Mouse (Mus musculus): ENCODE data around the gene Chil3. TPM values are rescaled to one million over a fixed set of nuclear protein-coding genes. Genes with fewer than 3 reads are reported as not detected.

Gene Chil3
- polyA plus RNA-seq, 1 experiment from 2014 or later: not detected

- H3K4me2 ChIP-seq: no peak overlapping the region
- H3K36me3 ChIP-seq: no peaks in the 10 kb centered on the region
- no peak overlapping the region for H3K9ac ChIP-seq
- no peaks in the 10 kb centered on the region for H3K27me3 ChIP-seq (replicated peaks)
- H3K9me3 ChIP-seq: peaks cover 22% of the 10 kb centered on the region
- H3K27ac ChIP-seq (replicated peaks): no peak overlapping the region
- no peaks in the 10 kb centered on the region for H3K4me1 ChIP-seq
- H3K4me3 ChIP-seq: no peak overlapping the region
- peak; percentile 49; the same call in 1 of the 2 replicates for ATAC-seq (ENCODE audit: extremely low read depth, insufficient number of reproducible peaks, low FRiP score, low TSS enrichment)
- WGBS: 80% methylated on average over 10 of the region's 10 CpGs
Observed at GRCm38 (mm10) chr3:106144081-106144480, 23.3 kb downstream of the Chil3 start.

GRCm38 (mm10) chr3:106131690-106132089 lies 35.7 kb downstream of the Chil3 start:
- WGBS: 53% methylated on average over 5 of the region's 5 CpGs
- Histone ChIP-seq H3K9me3 (peaks cover 18% of the 10 kb centered on the region), H3K36me3 (no peaks in the 10 kb centered on the region), H3K27me3 (replicated peaks) (no peaks in the 10 kb centered on the region), H3K4me2 (no peak overlapping the region), H3K27ac (replicated peaks) (no peak overlapping the region), H3K9ac (no peak overlapping the region), H3K4me1 (no peaks in the 10 kb centered on the region), H3K4me3 (no peak overlapping the region)
- no peak for ATAC-seq (ENCODE audit: extremely low read depth, insufficient number of reproducible peaks, low FRiP score, low TSS enrichment)

DNA sequence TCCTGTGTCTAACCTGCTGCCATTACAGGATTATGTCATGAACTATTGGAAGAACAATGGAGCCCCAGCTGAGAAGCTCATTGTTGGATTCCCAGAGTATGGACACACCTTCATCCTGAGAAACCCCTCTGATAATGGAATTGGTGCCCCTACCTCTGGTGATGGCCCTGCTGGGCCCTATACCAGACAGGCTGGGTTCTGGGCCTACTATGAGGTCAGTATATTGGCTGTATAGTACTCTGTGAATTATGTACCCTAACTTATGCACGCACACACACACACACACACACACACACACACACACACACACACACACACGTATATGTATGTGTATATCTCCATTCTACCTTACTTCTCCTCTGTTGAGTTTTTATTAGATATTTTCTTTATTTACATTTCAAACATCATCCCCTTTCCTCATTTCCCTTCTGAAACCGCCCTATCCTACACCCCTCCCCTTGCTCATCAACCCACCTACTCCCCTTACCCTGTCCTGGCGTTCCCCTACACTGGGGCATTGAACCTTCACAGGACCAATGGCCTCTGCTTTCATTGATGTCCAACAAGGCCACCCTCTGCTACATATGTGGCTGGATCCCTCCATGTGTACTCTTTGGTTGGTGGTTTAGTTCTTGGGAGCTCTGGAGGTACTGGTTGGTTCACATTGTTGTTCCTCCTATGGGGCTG lies 38.4 kb downstream of the Chil3 start:
- no peak for ATAC-seq (ENCODE audit: extremely low read depth, insufficient number of reproducible peaks, low FRiP score, low TSS enrichment)
- WGBS: 53% methylated on average over 4 of the region's 4 CpGs
- H3K27ac ChIP-seq (replicated peaks): no peak overlapping the region
- H3K36me3 ChIP-seq: no peaks in the 10 kb centered on the region
- no peaks in the 10 kb centered on the region for H3K4me1 ChIP-seq
- H3K27me3 ChIP-seq (replicated peaks): no peaks in the 10 kb centered on the region
- no peak overlapping the region for H3K9ac ChIP-seq
- no peak overlapping the region for H3K4me3 ChIP-seq
- no peak overlapping the region for H3K4me2 ChIP-seq
- peaks cover 18% of the 10 kb centered on the region for H3K9me3 ChIP-seq

- no peaks in the 10 kb centered on the region for H3K36me3 ChIP-seq
- no peak for ATAC-seq (ENCODE audit: extremely low read depth, insufficient number of reproducible peaks, low FRiP score, low TSS enrichment)
- no peak overlapping the region for H3K4me3 ChIP-seq
- H3K27me3 ChIP-seq (replicated peaks): no peaks in the 10 kb centered on the region
- H3K4me2 ChIP-seq: no peak overlapping the region
- peaks cover 27% of the 10 kb centered on the region for H3K9me3 ChIP-seq
- H3K9ac ChIP-seq: no peak overlapping the region
- H3K4me1 ChIP-seq: no peaks in the 10 kb centered on the region
- H3K27ac ChIP-seq (replicated peaks): no peak overlapping the region
Observed at GRCm38 (mm10) chr3:106126999-106127398, 40.4 kb downstream of the Chil3 start.

- no peak within 1 kb of the TSS for H3K9ac ChIP-seq
- no peaks in the 10 kb centered on the region for H3K4me1 ChIP-seq
- H3K4me2 ChIP-seq: no peak within 1 kb of the TSS
- no peak for ATAC-seq (ENCODE audit: extremely low read depth, insufficient number of reproducible peaks, low FRiP score, low TSS enrichment)
- H3K36me3 ChIP-seq: no peaks in the 10 kb centered on the region
- H3K4me3 ChIP-seq: no peak within 1 kb of the TSS
- H3K27me3 ChIP-seq (replicated peaks): no peaks in the 10 kb centered on the region
- H3K27ac ChIP-seq (replicated peaks): no peak within 1 kb of the TSS
- H3K9me3 ChIP-seq: peaks cover 4% of the 10 kb centered on the region; the same call in 1 of the 2 replicates
- WGBS: 65% methylated on average over 3 of the region's 3 CpGs
Observed at GRCm38 (mm10) chr3:106112929-106113328, 54.4 kb downstream of the Chil3 start, which contains the start of gene Chia1. TSS of gene Chia1 (plus strand) at chr3:106113229.

Other genes starting within 250 kb of the Chil3 start
- gene I830077J02Rik, start 234.9 kb downstream of the Chil3 start, polyA plus RNA-seq (2015; fragmentation: Nextera tagmentation; extraction: Ambion mirVana): 2.1 and 2.3 TPM in 2 replicates
- 87.2 and 95.2 TPM in 2 replicates for gene Wdr77, start 208.2 kb downstream of the Chil3 start, polyA plus RNA-seq (2015; fragmentation: Nextera tagmentation; extraction: Ambion mirVana)
- gene Atp5f1, start 207.5 kb downstream of the Chil3 start, polyA plus RNA-seq (2015; fragmentation: Nextera tagmentation; extraction: Ambion mirVana): 683 and 787 TPM in 2 replicates
- gene Ovgp1, start 193.9 kb downstream of the Chil3 start, polyA plus RNA-seq (2015; fragmentation: Nextera tagmentation; extraction: Ambion mirVana): 1.4 and 1.7 TPM in 2 replicates
- 0.17 TPM in 1 of 2 replicates, not detected in the other for gene Pifo, start 152.9 kb downstream of the Chil3 start, polyA plus RNA-seq (2015; fragmentation: Nextera tagmentation; extraction: Ambion mirVana)
- 0.31 and 0.35 TPM in 2 replicates for gene Chil5, start 134.8 kb downstream of the Chil3 start, polyA plus RNA-seq (2015; fragmentation: Nextera tagmentation; extraction: Ambion mirVana)
- gene Chia1, start 54.3 kb downstream of the Chil3 start, polyA plus RNA-seq (2015; fragmentation: Nextera tagmentation; extraction: Ambion mirVana): 0.11 and 0.31 TPM in 2 replicates
- not detected in 2 replicates for gene Chil4, start 51.9 kb upstream of the Chil3 start, polyA plus RNA-seq (2015; fragmentation: Nextera tagmentation; extraction: Ambion mirVana)
- gene Chil6, start 238.6 kb upstream of the Chil3 start, polyA plus RNA-seq (2015; fragmentation: Nextera tagmentation; extraction: Ambion mirVana): not detected in 2 replicates

Data from heart, embryonic 13.5 days (tissue).